Mouse (Mus musculus): Measurements from ENCODE around the gene Fut7. TPM values are rescaled to one million over a fixed set of nuclear protein-coding genes. Genes with fewer than 3 reads are reported as not detected.

Gene Fut7
- polyA plus RNA-seq, 1 experiment = 0.51 TPM

GRCm38 (mm10) chr2:25433101-25433500 is 10.0 kb downstream of the Fut7 start:
- no peaks in the 10 kb centered on the region for H3K27me3 ChIP-seq (ENCODE audit: control insufficient read depth, insufficient read depth, low read length)
- no peak overlapping the region for H3K4me3 ChIP-seq (replicated peaks; ENCODE audit: insufficient read depth, low read depth, low read length)
- peak in 1 of 2 experiments; percentile 57 for DNase-seq
- 23% methylated on average over 17 of the region's 17 CpGs for WGBS
- TF ChIP-seq POLR2A (IDR thresholded peaks at IDR 0.05; ENCODE audit: borderline replicate concordance, insufficient read depth, low read length) = no peak
- peak overlapping the region; percentile 77 for H3K27ac ChIP-seq (ENCODE audit: insufficient read depth, low read length)
- H3K4me1 ChIP-seq (ENCODE audit: control insufficient read depth, insufficient read depth, low read length) = peaks cover 73% of the 10 kb centered on the region

- peak; percentile 97 to 98 for DNase-seq
- TF ChIP-seq CTCF (IDR thresholded peaks at IDR 0.05; ENCODE audit: borderline replicate concordance, insufficient read depth, low read depth, low read length) (peak; percentile 23; the same call in 1 of the 2 replicates), POLR2A (IDR thresholded peaks at IDR 0.05; ENCODE audit: borderline replicate concordance, insufficient read depth, low read length) (no peak; the same call in 1 of the 2 replicates)
- 7% methylated on average over 8 of the region's 8 CpGs for WGBS
- Histone ChIP-seq H3K27ac (ENCODE audit: insufficient read depth, low read length) (peak overlapping the region; percentile 77), H3K27me3 (ENCODE audit: control insufficient read depth, insufficient read depth, low read length) (no peaks in the 10 kb centered on the region), H3K4me3 (replicated peaks; ENCODE audit: insufficient read depth, low read depth, low read length) (peak overlapping the region; percentile 2), H3K4me1 (ENCODE audit: control insufficient read depth, insufficient read depth, low read length) (peaks cover 75% of the 10 kb centered on the region)
These were observed 11.2 kb downstream of the Fut7 start for GRCm38 (mm10) chr2:25434292-25434691.

- Histone ChIP-seq H3K4me3 (replicated peaks; ENCODE audit: insufficient read depth, low read depth, low read length) (no peak overlapping the region), H3K4me1 (ENCODE audit: control insufficient read depth, insufficient read depth, low read length) (peaks cover 74% of the 10 kb centered on the region), H3K27ac (ENCODE audit: insufficient read depth, low read length) (no peak overlapping the region), H3K27me3 (ENCODE audit: control insufficient read depth, insufficient read depth, low read length) (no peaks in the 10 kb centered on the region)
- 73% methylated on average over 10 of the region's 10 CpGs for WGBS
- no peak for TF ChIP-seq POLR2A (IDR thresholded peaks at IDR 0.05; ENCODE audit: borderline replicate concordance, insufficient read depth, low read length)
- TF ChIP-seq CTCF (IDR thresholded peaks at IDR 0.05; ENCODE audit: borderline replicate concordance, insufficient read depth, low read depth, low read length) = no peak
- peak in 1 of 2 experiments; percentile 33 for DNase-seq
These were observed 13.3 kb downstream of the Fut7 start for GRCm38 (mm10) chr2:25436286-25436820.

- no peaks in the 10 kb centered on the region for H3K27me3 ChIP-seq (ENCODE audit: control insufficient read depth, insufficient read depth, low read length)
- H3K4me1 ChIP-seq (ENCODE audit: control insufficient read depth, insufficient read depth, low read length) = peaks cover 35% of the 10 kb centered on the region
- H3K27ac ChIP-seq (ENCODE audit: insufficient read depth, low read length) = 0 out of 2 replicates have a peak overlapping the region, but pooled peaks have one; percentile 6
- WGBS = 28% methylated on average over 20 of the region's 20 CpGs
- TF ChIP-seq CTCF (IDR thresholded peaks at IDR 0.05; ENCODE audit: borderline replicate concordance, insufficient read depth, low read depth, low read length) = no peak
- no peak for TF ChIP-seq POLR2A (IDR thresholded peaks at IDR 0.05; ENCODE audit: borderline replicate concordance, insufficient read depth, low read length)
- H3K4me3 ChIP-seq (replicated peaks; ENCODE audit: insufficient read depth, low read depth, low read length) = no peak overlapping the region
- DNase-seq = peak in 1 of 2 experiments; percentile 54
These were observed 18.0 kb downstream of the Fut7 start for GRCm38 (mm10) chr2:25441067-25441466.

GRCm38 (mm10) chr2:25442682-25443081 is 19.6 kb downstream of the Fut7 start:
- WGBS = 76% methylated on average over 14 of the region's 14 CpGs
- Histone ChIP-seq H3K4me3 (replicated peaks; ENCODE audit: insufficient read depth, low read depth, low read length) (no peak overlapping the region), H3K4me1 (ENCODE audit: control insufficient read depth, insufficient read depth, low read length) (peaks cover 21% of the 10 kb centered on the region), H3K27me3 (ENCODE audit: control insufficient read depth, insufficient read depth, low read length) (no peaks in the 10 kb centered on the region), H3K27ac (ENCODE audit: insufficient read depth, low read length) (no peak overlapping the region)
- DNase-seq = no peak
- TF ChIP-seq POLR2A (IDR thresholded peaks at IDR 0.05; ENCODE audit: borderline replicate concordance, insufficient read depth, low read length) (no peak), CTCF (IDR thresholded peaks at IDR 0.05; ENCODE audit: borderline replicate concordance, insufficient read depth, low read depth, low read length) (no peak)

- H3K27me3 ChIP-seq (ENCODE audit: control insufficient read depth, insufficient read depth, low read length) = no peaks in the 10 kb centered on the region
- no peak for DNase-seq
- H3K4me3 ChIP-seq (replicated peaks; ENCODE audit: insufficient read depth, low read depth, low read length) = no peak overlapping the region
- H3K4me1 ChIP-seq (ENCODE audit: control insufficient read depth, insufficient read depth, low read length) = peaks cover 5% of the 10 kb centered on the region
- TF ChIP-seq CTCF (IDR thresholded peaks at IDR 0.05; ENCODE audit: borderline replicate concordance, insufficient read depth, low read depth, low read length) = no peak
- TF ChIP-seq POLR2A (IDR thresholded peaks at IDR 0.05; ENCODE audit: borderline replicate concordance, insufficient read depth, low read length) = no peak
- 81% methylated on average over 8 of the region's 8 CpGs for WGBS
- no peak overlapping the region for H3K27ac ChIP-seq (ENCODE audit: insufficient read depth, low read length)
These were observed 28.0 kb downstream of the Fut7 start for GRCm38 (mm10) chr2:25450853-25451647.

- no peak overlapping the region for H3K27ac ChIP-seq (ENCODE audit: insufficient read depth, low read length)
- no peak overlapping the region for H3K4me3 ChIP-seq (replicated peaks; ENCODE audit: insufficient read depth, low read depth, low read length)
- peaks cover 24% of the 10 kb centered on the region for H3K4me1 ChIP-seq (ENCODE audit: control insufficient read depth, insufficient read depth, low read length)
- no peaks in the 10 kb centered on the region for H3K27me3 ChIP-seq (ENCODE audit: control insufficient read depth, insufficient read depth, low read length)
- 89% methylated on average over 1 of the region's 1 CpGs for WGBS
- TF ChIP-seq CTCF (IDR thresholded peaks at IDR 0.05; ENCODE audit: borderline replicate concordance, insufficient read depth, low read depth, low read length) (no peak), POLR2A (IDR thresholded peaks at IDR 0.05; ENCODE audit: borderline replicate concordance, insufficient read depth, low read length) (no peak)
- no peak for DNase-seq
These were observed 29.9 kb downstream of the Fut7 start for GRCm38 (mm10) chr2:25452951-25453350.

Measured in cerebellum, adult 2 months (tissue).